Mouse (Mus musculus) ES-Bruce4 (cell line): Measurements from ENCODE around the gene Rpl36al.

Source experiments
- CTCF ChIP-seq: IDR thresholded peaks from one replicate; pipeline ENCODE4 v1.8.1; 2011; ENCODE audit warnings: low read depth, low read length
- EP300 ChIP-seq: IDR thresholded peaks from 2 replicates; pipeline ENCODE4 v1.6.1; 2011; ENCODE audit warnings: low read depth, low read length; ENCODE audit not compliant: insufficient read depth
- POLR2A ChIP-seq: IDR thresholded peaks from one replicate; pipeline ENCODE4 v1.8.1; 2011; ENCODE audit warnings: low read length; ENCODE audit not compliant: insufficient read depth

GRCm38 (mm10) chr12:69158366-69158764 lies 25.5 kb downstream of the Rpl36al start:
- TF ChIP-seq CTCF (no peak), EP300 (no peak), POLR2A (no peak)
